Mouse (Mus musculus) olfactory bulb, adult 2 months (tissue): ENCODE data around the gene Rfx2.

Experiments
- CTCF ChIP-seq: fragments of 200-500 bp; IDR thresholded peaks from 2 replicates; pipeline ENCODE4 v1.5.1; 2012; ENCODE audit warnings: low read depth, mild to moderate bottlenecking, low read length, moderate library complexity; ENCODE audit not compliant: insufficient read depth
- POLR2A ChIP-seq: fragments of 200-500 bp; IDR thresholded peaks from 2 replicates; pipeline ENCODE4 v1.6.1; 2012; ENCODE audit warnings: mild to moderate bottlenecking, low read depth, low read length, moderate library complexity; ENCODE audit not compliant: insufficient read depth

DNA sequence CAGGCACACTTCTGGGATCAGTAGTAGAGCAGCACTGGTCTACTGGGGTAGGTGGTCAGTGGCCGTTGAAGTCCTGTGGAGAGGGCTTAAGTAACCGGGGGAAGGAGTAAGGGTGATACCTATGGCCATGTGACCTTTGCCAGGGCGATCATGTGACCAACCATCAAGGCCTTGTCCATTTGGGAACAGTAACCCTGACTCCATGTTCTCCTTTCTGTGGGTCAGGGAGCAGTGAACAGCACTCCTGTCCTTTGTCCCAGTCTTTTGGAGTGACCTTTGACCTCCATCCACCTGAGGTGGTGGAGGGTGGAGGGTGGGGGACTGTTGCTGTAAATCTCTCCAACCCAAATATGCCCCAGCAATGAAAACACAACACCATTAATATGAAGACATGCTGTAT, 45.7 kb upstream of the Rfx2 start:
- no peak for TF ChIP-seq CTCF
- TF ChIP-seq POLR2A: no peak
